Mouse (Mus musculus): Measurements from ENCODE around the gene Ctdnep1. TPM values are rescaled to one million over a fixed set of nuclear protein-coding genes. Genes with fewer than 3 reads are reported as not detected.

The Ctdnep1 gene
- polyA plus RNA-seq (2015; fragmentation: Nextera tagmentation; extraction: Ambion mirVana): 28.3 and 29.1 TPM in 2 replicates

- peaks cover 23% of the 10 kb centered on the region; the same call in 1 of the 2 replicates for H3K4me1 ChIP-seq (replicated peaks; ENCODE audit: insufficient read depth, low read length)
- H3K4me3 ChIP-seq (replicated peaks; ENCODE audit: low read depth, low read length): peak within 1 kb of the TSS; percentile 99
- no peak for TF ChIP-seq CTCF (IDR thresholded peaks at IDR 0.05; ENCODE audit: low read depth)
- WGBS: under 1% methylated on average over 41 of the region's 43 CpGs
- H3K27me3 ChIP-seq (ENCODE audit: insufficient read depth, low read length): no peaks in the 10 kb centered on the region
- H3K4me2 ChIP-seq (ENCODE audit: low read length): peak within 1 kb of the TSS; percentile 92
- DNase-seq (ENCODE audit: low spot score) (no peak), ATAC-seq (replicated peaks; ENCODE audit: low FRiP score, low read depth) (peak; percentile 7)
- peaks cover 20% of the 10 kb centered on the region for H3K36me3 ChIP-seq (ENCODE audit: insufficient read depth, low read length)
- H3K9ac ChIP-seq (ENCODE audit: low read depth, low read length): peak within 1 kb of the TSS; percentile 97
- peak within 1 kb of the TSS; percentile 99 for H3K27ac ChIP-seq
- no peaks in the 10 kb centered on the region for H3K9me3 ChIP-seq (replicated peaks; ENCODE audit: low read length)
Measured at GRCm38 (mm10) chr11:69981141-69981762, at the start of gene Ctdnep1. Gene Ctdnep1, plus strand, starts transcription at chr11:69981156.

GRCm38 (mm10) chr11:69931769-69932168 is 49.2 kb upstream of the Ctdnep1 start:
- 78% methylated on average over 8 of the region's 8 CpGs for WGBS
- peaks cover 15% of the 10 kb centered on the region for H3K4me1 ChIP-seq (replicated peaks; ENCODE audit: insufficient read depth, low read length)
- ATAC-seq (replicated peaks; ENCODE audit: low FRiP score, low read depth): no peak

GRCm38 (mm10) chr11:69932254-69932653 is 48.7 kb upstream of the Ctdnep1 start:
- Histone ChIP-seq H3K36me3 (ENCODE audit: insufficient read depth, low read length) (no peaks in the 10 kb centered on the region), H3K4me3 (replicated peaks; ENCODE audit: low read depth, low read length) (no peak overlapping the region), H3K9me3 (replicated peaks; ENCODE audit: low read length) (no peaks in the 10 kb centered on the region), H3K27me3 (ENCODE audit: insufficient read depth, low read length) (no peaks in the 10 kb centered on the region; the same call in 1 of the 2 replicates), H3K9ac (ENCODE audit: low read depth, low read length) (no peak overlapping the region), H3K4me1 (replicated peaks; ENCODE audit: insufficient read depth, low read length) (peaks cover 20% of the 10 kb centered on the region), H3K4me2 (ENCODE audit: low read length) (no peak overlapping the region), H3K27ac (no peak overlapping the region)
- WGBS: 51% methylated on average over 3 of the region's 3 CpGs
- DNase-seq (ENCODE audit: low spot score): no peak
- no peak for ATAC-seq (replicated peaks; ENCODE audit: low FRiP score, low read depth)
- TF ChIP-seq CTCF (IDR thresholded peaks at IDR 0.05; ENCODE audit: low read depth): peak; percentile 33; the same call in 1 of the 2 replicates

More at GRCm38 (mm10) chr11:69931769-69932168, 49.2 kb upstream of the Ctdnep1 start:
- H3K9me3 ChIP-seq (replicated peaks; ENCODE audit: low read length): no peaks in the 10 kb centered on the region
- no peak overlapping the region for H3K4me2 ChIP-seq (ENCODE audit: low read length)
- H3K27ac ChIP-seq: no peak overlapping the region
- no peaks in the 10 kb centered on the region; the same call in 1 of the 2 replicates for H3K27me3 ChIP-seq (ENCODE audit: insufficient read depth, low read length)
- no peak overlapping the region for H3K4me3 ChIP-seq (replicated peaks; ENCODE audit: low read depth, low read length)
- H3K36me3 ChIP-seq (ENCODE audit: insufficient read depth, low read length): no peaks in the 10 kb centered on the region
- H3K9ac ChIP-seq (ENCODE audit: low read depth, low read length): no peak overlapping the region
- no peak for DNase-seq (ENCODE audit: low spot score)
- TF ChIP-seq CTCF (IDR thresholded peaks at IDR 0.05; ENCODE audit: low read depth): no peak

GRCm38 (mm10) chr11:69933066-69933465 is 47.9 kb upstream of the Ctdnep1 start:
- no peak for TF ChIP-seq CTCF (IDR thresholded peaks at IDR 0.05; ENCODE audit: low read depth)
- H3K4me1 ChIP-seq (replicated peaks; ENCODE audit: insufficient read depth, low read length): peaks cover 24% of the 10 kb centered on the region

GRCm38 (mm10) chr11:69934169-69934568 is 46.8 kb upstream of the Ctdnep1 start:
- DNase-seq (ENCODE audit: low spot score) (peak; percentile 96), ATAC-seq (replicated peaks; ENCODE audit: low FRiP score, low read depth) (0 out of 2 replicates have a peak, but pooled peaks have one; percentile 12)
- Histone ChIP-seq H3K9me3 (replicated peaks; ENCODE audit: low read length) (no peaks in the 10 kb centered on the region), H3K4me3 (replicated peaks; ENCODE audit: low read depth, low read length) (no peak overlapping the region; the same call in 1 of the 2 replicates), H3K4me2 (ENCODE audit: low read length) (peak overlapping the region; percentile 42), H3K4me1 (replicated peaks; ENCODE audit: insufficient read depth, low read length) (peaks cover 24% of the 10 kb centered on the region), H3K27me3 (ENCODE audit: insufficient read depth, low read length) (no peaks in the 10 kb centered on the region; the same call in 1 of the 2 replicates), H3K27ac (no peak overlapping the region), H3K36me3 (ENCODE audit: insufficient read depth, low read length) (no peaks in the 10 kb centered on the region), H3K9ac (ENCODE audit: low read depth, low read length) (no peak overlapping the region; the same call in 1 of the 2 replicates)
- WGBS: under 1% methylated on average over 18 of the region's 18 CpGs
- peak; percentile 98 for TF ChIP-seq CTCF (IDR thresholded peaks at IDR 0.05; ENCODE audit: low read depth)

More at GRCm38 (mm10) chr11:69933066-69933465, 47.9 kb upstream of the Ctdnep1 start:
- no peaks in the 10 kb centered on the region for H3K9me3 ChIP-seq (replicated peaks; ENCODE audit: low read length)
- no peak overlapping the region for H3K9ac ChIP-seq (ENCODE audit: low read depth, low read length)
- H3K27ac ChIP-seq: no peak overlapping the region
- DNase-seq (ENCODE audit: low spot score) (no peak), ATAC-seq (replicated peaks; ENCODE audit: low FRiP score, low read depth) (no peak)
- 76% methylated on average over 4 of the region's 4 CpGs for WGBS
- H3K4me2 ChIP-seq (ENCODE audit: low read length): no peak overlapping the region
- H3K4me3 ChIP-seq (replicated peaks; ENCODE audit: low read depth, low read length): no peak overlapping the region
- H3K27me3 ChIP-seq (ENCODE audit: insufficient read depth, low read length): no peaks in the 10 kb centered on the region; the same call in 1 of the 2 replicates
- H3K36me3 ChIP-seq (ENCODE audit: insufficient read depth, low read length): no peaks in the 10 kb centered on the region

GRCm38 (mm10) chr11:69934681-69935080 is 46.3 kb upstream of the Ctdnep1 start:
- ATAC-seq (replicated peaks; ENCODE audit: low FRiP score, low read depth): no peak

More at GRCm38 (mm10) chr11:69934681-69935080, 46.3 kb upstream of the Ctdnep1 start:
- H3K9me3 ChIP-seq (replicated peaks; ENCODE audit: low read length): no peaks in the 10 kb centered on the region
- TF ChIP-seq CTCF (IDR thresholded peaks at IDR 0.05; ENCODE audit: low read depth): no peak
- DNase-seq (ENCODE audit: low spot score): no peak
- peaks cover 24% of the 10 kb centered on the region for H3K4me1 ChIP-seq (replicated peaks; ENCODE audit: insufficient read depth, low read length)
- no peak overlapping the region for H3K9ac ChIP-seq (ENCODE audit: low read depth, low read length)
- H3K27ac ChIP-seq: 0 out of 2 replicates have a peak overlapping the region, but pooled peaks have one; percentile 6
- no peaks in the 10 kb centered on the region; the same call in 1 of the 2 replicates for H3K27me3 ChIP-seq (ENCODE audit: insufficient read depth, low read length)
- H3K4me2 ChIP-seq (ENCODE audit: low read length): peak overlapping the region; percentile 42
- WGBS: 17% methylated on average over 6 of the region's 6 CpGs
- 0 out of 2 replicates have a peak overlapping the region, but pooled peaks have one; percentile 47 for H3K4me3 ChIP-seq (replicated peaks; ENCODE audit: low read depth, low read length)
- no peaks in the 10 kb centered on the region for H3K36me3 ChIP-seq (ENCODE audit: insufficient read depth, low read length)

Data from kidney, postnatal 0 days (tissue).